Mouse (Mus musculus) gastrocnemius, postnatal 36 days (tissue): ENCODE measurements around the gene Nadk. TPM values are rescaled to one million over a fixed set of nuclear protein-coding genes. Genes with fewer than 3 reads are reported as not detected.

Experiments used
- DNase-seq, 2 experiments: peaks; one replicate each; pipeline ENCODE4 v3.0.0; 2022
- intact Hi-C: fragments of 180-260 bp; cut with DNase I; formaldehyde crosslinking; loops from one replicate; pipeline ENCODE4 v1.15.1; 2025
- total RNA-seq, 2 experiments: library from RNA; stranded (reverse); gene quantifications; 2 replicates each; pipeline ENCODE4 v1.2.3; 2021

The Nadk gene
- total RNA-seq, 2 experiments from 2014 or later, result 16.6 to 16.9 TPM

DNA sequence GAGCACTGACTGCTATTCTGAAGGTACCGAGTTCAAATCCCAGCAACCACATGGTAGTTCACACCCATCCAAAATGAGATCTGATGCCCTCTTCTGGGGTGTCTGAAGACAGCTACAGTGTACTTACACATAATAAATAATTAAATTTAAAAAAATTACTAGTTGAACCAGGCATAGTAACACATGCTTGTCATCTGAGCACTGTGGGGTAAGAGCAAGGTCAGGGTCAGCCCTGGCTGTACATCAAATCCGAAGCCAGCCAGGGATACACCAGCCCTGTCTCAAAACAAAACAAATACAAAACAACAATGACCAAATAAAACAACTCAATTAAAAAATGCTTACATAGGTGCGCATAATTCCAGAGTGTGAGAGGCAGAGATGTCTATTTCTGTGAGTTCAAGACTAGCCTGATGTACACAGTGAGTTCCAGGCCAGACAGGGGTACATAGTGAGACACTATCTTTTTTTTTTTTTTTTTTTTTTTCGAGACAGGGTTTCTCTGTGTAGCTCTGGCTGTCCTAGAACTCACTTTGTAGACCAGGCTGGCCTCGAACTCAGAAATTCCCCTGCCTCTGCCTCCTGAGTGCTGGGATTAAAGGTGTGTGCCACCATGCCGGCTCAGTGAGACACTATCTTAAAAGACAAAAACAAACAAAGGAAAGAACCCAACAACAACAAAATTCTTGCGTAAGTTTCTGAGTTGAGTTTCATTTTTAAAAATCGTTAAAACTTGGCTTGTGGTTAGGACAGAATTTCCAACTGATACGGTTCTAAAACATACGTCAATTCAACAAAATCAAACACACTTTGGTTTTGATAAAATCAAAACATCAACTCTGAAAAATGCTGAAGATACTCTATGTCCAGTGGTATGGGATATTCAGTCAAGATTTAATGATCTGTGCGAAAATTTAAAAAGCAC lies 38.0 kb downstream of the Nadk start:
- intact Hi-C loops, result no loop called here
- no peak for DNase-seq

DNA sequence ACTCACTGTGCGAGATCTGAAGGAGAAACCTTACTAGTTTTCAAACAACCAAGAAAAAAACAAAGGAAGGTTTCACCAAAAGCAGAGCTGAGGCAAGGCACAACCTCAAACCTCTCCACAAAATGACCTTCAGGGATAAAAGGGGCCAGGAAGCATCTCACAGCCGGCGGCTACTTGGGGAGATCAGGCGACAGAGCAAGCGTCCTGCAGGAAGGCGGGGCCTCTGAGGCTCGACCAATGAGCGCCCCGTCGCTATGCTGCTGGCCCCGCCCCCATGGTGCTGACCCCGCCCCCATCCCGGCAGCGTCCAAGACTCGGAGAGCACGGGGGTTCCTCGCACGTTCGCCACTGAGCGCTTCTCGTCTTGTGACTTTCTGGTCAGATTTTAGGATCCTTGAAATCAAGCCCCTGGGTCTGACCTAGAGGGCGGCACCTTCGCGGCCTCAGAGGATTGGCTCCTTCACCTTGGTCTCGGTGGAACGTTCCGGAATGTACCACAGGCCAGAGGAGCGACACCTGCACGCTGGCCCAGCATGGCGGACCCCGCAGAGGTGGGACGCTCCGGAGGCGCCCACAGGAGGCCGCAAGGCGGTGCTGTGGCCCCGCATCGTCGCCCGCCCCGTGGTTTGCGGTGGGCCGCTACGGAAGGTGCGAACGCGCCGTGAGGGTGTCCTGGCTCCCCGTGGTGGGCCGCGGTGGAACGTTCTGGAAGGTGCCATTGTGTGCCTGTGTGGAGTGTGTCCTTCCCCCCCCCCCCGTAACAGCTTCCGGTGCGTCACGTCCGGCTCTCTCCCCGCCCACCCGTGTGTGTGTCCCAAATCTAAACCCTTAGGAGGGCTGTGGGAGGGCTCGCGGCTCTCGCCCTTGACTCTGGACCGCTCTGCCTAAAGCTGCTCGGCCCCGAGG lies 39.2 kb downstream of the Nadk start, which contains the start of gene Slc35e2:
Gene Slc35e2, plus strand, starts transcription at position 326 of the 906 bp plus-strand sequence.
- intact Hi-C loops, result no loop called here
- DNase-seq, result peak; percentile 90 to 99

DNA sequence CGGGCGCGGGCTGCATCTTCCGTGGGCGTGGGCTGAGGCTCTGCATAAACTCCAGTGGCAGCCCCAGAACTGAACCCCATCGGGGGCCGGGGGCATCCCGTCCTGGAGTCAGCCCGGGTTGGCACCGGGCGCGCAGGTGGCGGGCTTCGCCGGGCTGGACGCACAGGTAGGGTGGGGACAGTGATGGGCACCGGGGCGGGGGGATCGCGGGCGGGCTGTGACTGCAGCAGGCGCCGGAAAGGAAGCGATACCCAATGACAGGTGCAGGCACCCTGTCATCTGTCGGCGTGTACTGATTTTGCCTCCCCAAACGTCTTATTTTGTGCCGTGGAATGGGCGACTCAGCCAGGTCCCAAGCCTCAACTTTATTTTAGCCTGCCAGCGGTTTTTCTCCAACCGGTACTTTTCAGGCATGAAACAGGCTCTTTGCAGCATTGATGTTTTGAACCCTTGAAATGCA lies 39.8 kb downstream of the Nadk start:
- no peak for DNase-seq
- intact Hi-C loops, result no loop called here

DNA sequence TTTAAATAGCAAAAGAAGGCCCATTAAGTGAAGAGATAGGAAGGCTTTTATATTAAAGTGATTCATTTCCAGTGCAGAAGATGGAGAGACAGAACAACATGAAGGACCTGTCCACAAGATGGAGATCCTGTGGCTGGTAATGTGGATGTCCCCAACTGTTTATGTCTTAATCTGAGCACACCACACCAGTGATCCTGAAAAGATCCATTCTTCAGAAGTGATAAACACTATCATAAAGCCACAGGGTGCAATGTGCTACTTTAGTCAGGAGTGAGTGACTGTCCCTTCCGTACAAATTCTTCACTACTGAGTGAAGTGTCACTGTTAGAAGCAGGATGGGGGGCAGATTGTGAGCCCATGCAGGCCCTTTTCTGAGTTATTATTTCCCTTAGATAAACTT lies 40.6 kb downstream of the Nadk start:
- no peak for DNase-seq
- intact Hi-C loops, result no loop called here

DNA sequence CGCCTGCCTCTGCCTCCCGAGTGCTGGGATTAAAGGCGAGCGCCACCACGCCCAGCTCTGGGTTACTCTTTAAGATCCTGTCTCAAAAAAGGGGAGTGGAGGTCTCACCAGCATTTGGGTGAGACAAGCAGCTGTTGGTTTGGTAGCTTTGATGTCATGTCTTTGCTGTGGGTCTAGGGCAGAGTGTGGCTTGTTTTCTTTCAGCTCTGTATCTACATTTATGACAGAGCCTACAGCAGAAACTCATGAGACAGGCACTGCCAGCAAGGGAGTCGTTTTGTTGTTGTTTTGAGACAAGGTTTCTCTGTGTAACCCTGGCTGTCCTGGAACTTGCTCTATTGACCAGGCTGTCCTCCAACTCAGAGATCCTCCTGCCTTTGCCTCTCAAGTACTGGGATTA lies 41.6 kb downstream of the Nadk start:
- no peak for DNase-seq
- intact Hi-C loops, result no loop called here

DNA sequence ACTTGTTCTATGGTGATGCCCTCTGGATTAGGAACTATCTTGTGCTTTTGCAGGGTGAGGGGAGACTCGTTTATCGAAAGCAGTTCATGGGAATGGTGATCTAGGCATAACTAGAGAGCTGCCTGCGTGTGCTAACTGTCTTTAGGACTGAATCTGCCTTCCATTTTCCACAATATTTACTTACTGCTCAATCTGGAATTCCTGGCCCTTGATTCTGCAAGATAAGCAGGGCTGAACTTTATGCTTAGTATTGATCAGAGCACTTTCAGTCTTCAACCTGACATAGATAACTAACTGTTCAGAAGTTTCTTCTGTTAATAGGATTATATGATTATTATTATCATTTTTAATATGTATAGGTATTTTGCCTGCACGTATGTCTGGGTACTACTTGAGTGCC lies 43.0 kb downstream of the Nadk start:
- DNase-seq, result no peak
- intact Hi-C loops, result no loop called here

DNA sequence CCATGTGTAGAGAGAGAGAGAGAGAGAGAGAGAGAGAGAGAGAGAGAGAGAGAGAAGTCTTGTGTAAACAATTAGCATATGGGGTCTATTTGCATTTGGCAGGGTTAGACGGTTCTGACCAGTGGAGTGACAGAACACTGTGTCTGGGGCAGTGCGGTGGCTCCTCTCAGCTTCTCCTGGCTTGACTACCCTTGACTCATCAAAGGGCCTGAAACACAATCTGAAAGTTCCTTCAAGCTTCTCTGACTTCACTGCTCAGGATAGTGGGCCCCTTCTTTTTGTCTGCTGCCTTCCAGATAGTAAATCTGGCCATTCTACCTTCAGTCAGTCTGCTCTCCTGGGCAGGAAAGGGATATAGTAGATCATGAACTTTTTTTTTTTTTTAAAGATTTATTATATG lies 44.6 kb downstream of the Nadk start:
- DNase-seq, result no peak
- intact Hi-C loops, result no loop called here

DNA sequence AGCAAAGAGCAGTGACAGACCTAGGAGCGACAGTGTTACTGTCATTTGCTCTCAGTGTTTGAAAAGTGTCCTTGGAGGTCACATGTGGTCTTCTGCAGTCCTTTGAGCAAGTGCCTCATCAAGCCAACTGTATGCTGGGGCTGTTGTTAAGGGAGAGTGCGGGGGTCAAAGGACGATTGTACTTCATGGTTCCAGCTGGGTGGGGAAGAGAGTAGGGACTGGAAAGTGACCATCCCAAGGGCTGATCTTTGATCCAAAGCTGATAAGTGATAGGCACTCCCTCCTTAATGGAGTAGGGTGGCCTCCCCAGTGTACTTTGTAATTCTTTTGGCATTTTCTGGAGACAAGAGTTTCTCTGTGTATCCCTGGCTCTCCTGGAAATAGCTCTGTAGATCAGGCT lies 49.7 kb downstream of the Nadk start:
- intact Hi-C loops, result loop anchor here (10.0 kb wide), 1 partner anchor 507 kb away; no protein-coding TSS in a partner anchor
- no peak for DNase-seq

DNA sequence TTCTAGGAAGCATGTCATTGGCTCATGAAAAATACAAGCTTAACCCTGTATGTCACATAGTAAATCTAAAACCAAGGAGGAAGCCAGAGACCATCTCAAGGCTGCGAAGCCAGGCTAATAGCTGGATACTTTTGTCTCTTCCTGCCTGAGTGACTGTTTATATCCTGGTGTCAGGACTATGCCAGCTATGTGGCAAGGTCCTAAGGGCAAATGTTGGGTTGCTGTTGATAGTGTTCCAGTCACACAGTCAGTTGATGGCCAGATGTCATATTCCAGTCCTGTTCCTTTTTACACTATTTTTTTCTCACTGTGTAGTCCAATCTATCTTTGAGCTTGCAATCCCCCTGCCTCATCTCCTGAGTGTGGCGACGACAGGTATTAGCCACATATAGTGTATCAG lies 51.1 kb downstream of the Nadk start:
- intact Hi-C loops, result loop anchor here (10.0 kb wide), 1 partner anchor 508 kb away; no protein-coding TSS in a partner anchor

DNA sequence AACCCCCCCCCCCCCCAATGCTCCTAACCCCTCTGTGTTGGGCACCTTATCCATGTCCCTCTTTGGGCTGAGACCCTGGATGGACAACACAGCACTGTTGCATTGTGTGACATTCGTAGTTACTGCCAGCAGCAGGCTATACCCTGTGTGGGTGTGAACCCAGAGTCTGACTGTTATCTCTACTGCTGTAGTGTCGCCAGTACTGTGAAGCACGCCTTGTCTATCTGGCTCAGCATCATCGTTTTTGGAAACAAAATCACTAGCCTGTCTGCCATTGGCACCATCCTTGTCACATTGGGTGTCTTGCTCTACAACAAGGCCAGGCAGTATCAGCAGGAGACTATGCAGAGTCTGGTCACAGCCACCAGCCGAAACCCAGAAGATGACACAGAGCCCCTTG lies 56.1 kb downstream of the Nadk start:
- intact Hi-C loops, result loop anchor here (10.0 kb wide), 1 partner anchor 514 kb away; no protein-coding TSS in a partner anchor
- DNase-seq, result no peak

More for the DNA sequence above, 51.1 kb downstream of the Nadk start:
- no peak for DNase-seq

DNA sequence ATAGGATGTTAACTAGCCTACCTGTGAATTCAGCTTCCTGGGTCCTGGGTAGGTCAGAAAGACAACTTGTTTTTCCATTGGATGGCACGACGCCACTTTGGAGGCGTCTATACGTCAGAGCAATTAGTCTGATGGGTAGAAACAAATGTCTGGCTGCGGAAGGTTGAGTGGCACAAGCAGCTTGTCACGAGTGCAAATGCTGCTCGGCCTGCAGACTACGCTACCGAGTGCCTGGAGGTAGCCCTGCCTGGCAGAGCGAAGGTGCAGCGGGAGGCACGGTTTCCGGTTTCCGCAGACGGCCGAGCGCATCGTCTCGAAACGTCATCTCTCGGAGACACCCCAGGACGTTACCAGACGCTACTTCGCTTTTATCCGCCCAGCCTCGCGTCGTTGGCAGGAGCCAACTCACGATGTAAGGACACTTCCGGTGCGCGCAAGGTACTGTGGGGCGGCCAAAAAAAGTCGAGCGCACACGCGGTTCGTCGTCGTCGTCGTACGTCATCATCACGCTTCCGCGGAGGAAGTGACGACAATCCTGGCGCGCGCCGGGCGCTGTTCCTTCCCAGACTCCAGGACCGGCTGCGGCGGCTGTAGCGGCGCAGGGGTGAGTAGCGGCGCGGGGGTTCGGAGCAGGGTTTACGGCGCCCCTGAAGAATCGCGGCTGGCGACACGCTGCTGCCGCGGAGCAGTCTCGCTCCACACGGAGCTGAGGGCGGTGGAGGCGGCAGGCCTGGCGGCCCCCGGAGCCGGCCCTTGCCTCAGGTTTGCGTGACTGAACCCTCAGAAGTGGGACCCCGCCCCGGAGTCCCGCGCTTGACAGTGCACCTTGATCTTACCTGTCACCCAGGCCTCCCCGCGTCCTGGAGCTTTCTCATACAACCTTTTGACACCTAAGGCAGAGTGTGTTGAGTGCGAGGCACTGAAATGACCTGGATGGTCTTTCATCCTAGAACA lies 62.4 kb downstream of the Nadk start, which contains the start of gene Cdk11b:
Gene Cdk11b, plus strand, starts transcription at position 517 of the 954 bp plus-strand sequence.
- intact Hi-C loops, result no loop called here
- peak; percentile 89 to 92 for DNase-seq

DNA sequence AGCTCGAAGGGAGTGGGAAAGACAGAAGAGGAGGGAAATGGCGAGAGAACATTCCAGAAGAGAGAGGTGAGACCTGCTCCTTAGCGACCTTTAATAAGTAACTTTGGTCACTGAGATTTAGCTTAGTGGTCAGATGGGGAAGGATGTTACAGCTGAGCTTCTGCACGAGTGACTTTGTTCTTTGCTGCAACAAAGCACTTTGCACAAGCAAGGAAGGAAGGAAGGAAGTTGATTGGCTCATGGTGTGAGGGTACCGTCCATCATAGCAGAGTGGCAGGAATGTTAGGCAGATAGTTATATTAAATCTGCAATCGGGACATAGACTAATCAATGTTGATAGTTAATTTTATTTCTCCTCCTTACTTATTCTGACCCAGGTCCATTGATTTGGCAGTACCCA lies 68.1 kb downstream of the Nadk start:
- intact Hi-C loops, result no loop called here
- DNase-seq, result no peak

DNA sequence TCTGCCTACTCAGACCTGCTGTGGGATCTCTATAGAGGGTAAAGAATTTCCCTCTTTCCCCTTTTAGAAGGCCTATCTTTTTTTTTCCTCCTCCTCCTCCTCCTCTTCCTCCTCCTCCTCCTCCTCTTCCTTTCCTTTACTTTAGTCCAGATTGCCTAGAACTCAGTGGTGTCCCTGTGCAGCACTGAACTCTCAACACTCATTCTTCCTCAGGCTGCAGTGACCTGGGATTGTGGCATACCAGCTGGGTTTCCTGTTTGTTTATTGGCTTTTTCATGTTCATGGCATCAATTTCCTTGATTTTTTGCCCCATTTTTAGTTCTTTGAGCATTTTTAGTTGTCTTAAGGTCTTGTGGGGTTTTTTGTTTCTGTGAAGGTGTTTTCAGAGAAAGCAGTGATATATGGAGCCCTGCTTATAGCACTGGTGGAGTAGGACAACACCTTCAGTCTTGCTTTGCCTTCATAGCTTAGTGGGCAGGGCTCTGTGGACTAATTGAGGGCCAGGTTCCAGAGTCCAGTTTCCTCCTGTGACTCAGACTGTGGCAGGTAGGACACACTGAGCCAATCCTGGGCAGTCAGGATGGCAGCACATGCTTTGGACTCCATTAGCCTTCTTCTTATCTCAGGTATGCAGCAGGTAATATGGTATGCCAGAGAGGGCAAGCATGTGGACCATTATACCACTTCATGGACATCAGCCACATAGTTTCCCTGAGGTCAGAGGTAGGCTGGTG lies 73.8 kb downstream of the Nadk start:
- intact Hi-C loops, result loop anchor here (5.0 kb wide), 1 partner anchor 116 kb away; no protein-coding TSS in a partner anchor
- DNase-seq, result no peak

Other genes with a start within 250 kb of the Nadk start
- 1 to 10 TPM in 1 of 2 experiments, under 1 TPM in 1; 0.87 to 1.2 TPM for gene Prkcz, start 201.0 kb upstream of the Nadk start, total RNA-seq
- under 1 TPM; 0.23 to 0.25 TPM for gene Gabrd, start 164.3 kb upstream of the Nadk start, total RNA-seq
- under 1 TPM; 0.15 to 0.38 TPM for gene Cfap74, start 153.2 kb upstream of the Nadk start, total RNA-seq
- 100 to 1,000 TPM; 245 to 257 TPM for gene Tmem52, start 93.3 kb upstream of the Nadk start, total RNA-seq
- gene Gnb1, start 71.0 kb upstream of the Nadk start, total RNA-seq, result 10 to 100 TPM; 55.4 to 63.3 TPM
- 1 to 10 TPM; 2.9 to 3.8 TPM for gene Slc35e2, start 39.0 kb downstream of the Nadk start, total RNA-seq
- 10 to 100 TPM; 20.6 to 28.1 TPM for gene Cdk11b, start 62.5 kb downstream of the Nadk start, total RNA-seq
- gene Gm10563, start 83.0 kb downstream of the Nadk start, total RNA-seq, result not detected
- 1 to 10 TPM; 2.2 to 3.5 TPM for gene Mmp23, start 91.0 kb downstream of the Nadk start, total RNA-seq
- 10 to 100 TPM; 13.8 to 15.2 TPM for gene Mib2, start 106.8 kb downstream of the Nadk start, total RNA-seq
- gene Fndc10, start 132.0 kb downstream of the Nadk start, total RNA-seq, result 1 to 10 TPM; 1.2 to 1.3 TPM
- 10 to 100 TPM; 32.3 to 34.8 TPM for gene Ssu72, start 142.4 kb downstream of the Nadk start, total RNA-seq
- under 1 TPM; 0.28 to 0.39 TPM for gene Tmem240, start 172.4 kb downstream of the Nadk start, total RNA-seq
- 10 to 100 TPM; 23.7 to 26.6 TPM for gene Atad3a, start 198.7 kb downstream of the Nadk start, total RNA-seq
- gene Vwa1, start 212.3 kb downstream of the Nadk start, total RNA-seq, result 1 to 10 TPM; 4.6 to 4.7 TPM
- under 1 TPM; 0.67 to 0.87 TPM for gene Tmem88b, start 223.5 kb downstream of the Nadk start, total RNA-seq
- gene Ankrd65, start 228.1 kb downstream of the Nadk start, total RNA-seq, result not detected
- 10 to 100 TPM; 38.3 to 49.1 TPM for gene Mrpl20, start 240.5 kb downstream of the Nadk start, total RNA-seq